Mouse (Mus musculus) embryonic fibroblast, embryonic 13.5 days (primary cell): ENCODE results near the gene Btbd19.

ENCODE experiments used
- CTCF ChIP-seq: IDR thresholded peaks from 2 replicates; pipeline ENCODE4 v1.5.1; 2011; ENCODE audit warnings: mild to moderate bottlenecking, control low read depth, low read length, moderate library complexity, borderline replicate concordance; ENCODE audit not compliant: insufficient read depth
- POLR2A ChIP-seq: IDR thresholded peaks from 2 replicates; pipeline ENCODE4 v1.6.1; 2011; ENCODE audit warnings: low read depth, mild to moderate bottlenecking, control low read depth, low read length, moderate library complexity

DNA sequence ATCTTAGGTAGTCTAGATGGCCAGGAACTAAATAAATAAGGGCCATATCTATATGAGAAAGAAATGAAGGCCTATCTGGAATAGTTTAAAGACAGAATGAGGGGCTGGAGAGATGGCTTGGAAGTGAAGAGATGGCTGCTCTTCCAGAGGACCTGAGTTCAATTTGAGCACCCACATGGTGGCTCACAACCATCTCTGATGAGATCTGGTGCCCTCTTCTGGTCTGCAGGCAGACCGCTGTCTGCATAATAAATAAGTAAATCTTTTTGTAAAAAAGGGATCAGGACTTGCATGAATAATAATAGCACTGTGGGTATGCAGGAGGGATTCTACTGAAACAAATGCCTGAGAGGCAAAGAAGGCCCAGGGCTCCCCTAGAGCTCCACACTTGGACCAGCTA is 12.3 kb downstream of the Btbd19 start:
- no peak for TF ChIP-seq CTCF
- no peak for TF ChIP-seq POLR2A
